Mouse (Mus musculus) lung, postnatal 0 days (tissue): ENCODE data around the gene Rab27a.

ENCODE experiments used
- CTCF ChIP-seq: IDR thresholded peaks from 2 replicates; pipeline ENCODE4 v1.5.1; 2016; ENCODE audit warnings: antibody characterized with exemption, mild to moderate bottlenecking
- EP300 ChIP-seq: IDR thresholded peaks from 2 replicates; pipeline ENCODE4 v1.6.1; 2016; ENCODE audit warnings: antibody characterized with exemption, mild to moderate bottlenecking, control low read depth

DNA sequence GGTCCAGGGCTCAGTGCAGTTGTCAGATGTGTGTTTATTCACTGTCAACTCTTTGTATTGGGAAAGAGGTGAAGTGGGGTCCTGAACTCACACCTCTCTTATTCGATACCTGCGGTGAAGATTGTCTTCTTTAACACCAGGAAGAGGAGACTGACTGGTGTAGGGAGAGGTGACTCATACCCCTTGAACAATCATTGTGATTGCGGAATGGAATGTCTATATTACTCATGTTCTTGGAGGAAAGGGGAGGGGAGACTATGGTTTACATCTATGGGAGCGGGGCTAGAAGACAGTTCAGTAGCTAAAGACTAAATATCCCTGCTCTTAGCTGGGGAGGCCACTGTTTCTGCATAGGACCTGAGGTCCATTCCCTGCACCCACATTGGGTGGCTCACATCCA lies 85.9 kb downstream of the Rab27a start:
- TF ChIP-seq CTCF: no peak
- no peak for TF ChIP-seq EP300
